Mouse (Mus musculus) left cerebral cortex, postnatal 10 days (tissue): ENCODE measurements around the gene Prph. TPM values are rescaled to one million over a fixed set of nuclear protein-coding genes. Genes with fewer than 3 reads are reported as not detected.

Source experiments
- DNase-seq, 2 experiments: peaks; one replicate each; pipeline ENCODE4 v3.0.0; 2021 to 2022; ENCODE audit warnings: low spot score in 2 of 2, mixed read lengths in 1 of 2; ENCODE audit errors: extremely low spot score in 1 of 2
- intact Hi-C: fragments of 180-260 bp; cut with DNase I; formaldehyde crosslinking; loops from one replicate; pipeline ENCODE4 v1.15.1; 2025
- microRNA-seq: library from miRNA; unstranded; fragments of <30 nt; microRNA quantifications from one replicate; pipeline ENCODE4 v1.2.0, GENCODE M21; 2022
- total RNA-seq, 2 experiments: library from RNA; stranded (reverse); gene quantifications; 2 replicates each; pipeline ENCODE4 v1.2.3; 2021

The Prph gene
- total RNA-seq, 2 experiments from 2014 or later: 5.5 to 5.9 TPM

- DNase-seq: peak in 1 of 2 experiments; percentile 59
- intact Hi-C loops: no loop called here
These were observed 38.6 kb downstream of the Prph start for GRCm38 (mm10) chr15:99093291-99094258.

- intact Hi-C loops: no loop called here
These were observed 39.8 kb downstream of the Prph start for GRCm38 (mm10) chr15:99094631-99095270.

GRCm38 (mm10) chr15:99095356-99095755 lies 40.4 kb downstream of the Prph start:
- DNase-seq: no peak
- intact Hi-C loops: no loop called here

More at GRCm38 (mm10) chr15:99094631-99095270, 39.8 kb downstream of the Prph start:
- peak in 1 of 2 experiments; percentile 63 for DNase-seq

GRCm38 (mm10) chr15:99096061-99096793 lies 41.3 kb downstream of the Prph start:
- DNase-seq: no peak
- intact Hi-C loops: no loop called here

DNA sequence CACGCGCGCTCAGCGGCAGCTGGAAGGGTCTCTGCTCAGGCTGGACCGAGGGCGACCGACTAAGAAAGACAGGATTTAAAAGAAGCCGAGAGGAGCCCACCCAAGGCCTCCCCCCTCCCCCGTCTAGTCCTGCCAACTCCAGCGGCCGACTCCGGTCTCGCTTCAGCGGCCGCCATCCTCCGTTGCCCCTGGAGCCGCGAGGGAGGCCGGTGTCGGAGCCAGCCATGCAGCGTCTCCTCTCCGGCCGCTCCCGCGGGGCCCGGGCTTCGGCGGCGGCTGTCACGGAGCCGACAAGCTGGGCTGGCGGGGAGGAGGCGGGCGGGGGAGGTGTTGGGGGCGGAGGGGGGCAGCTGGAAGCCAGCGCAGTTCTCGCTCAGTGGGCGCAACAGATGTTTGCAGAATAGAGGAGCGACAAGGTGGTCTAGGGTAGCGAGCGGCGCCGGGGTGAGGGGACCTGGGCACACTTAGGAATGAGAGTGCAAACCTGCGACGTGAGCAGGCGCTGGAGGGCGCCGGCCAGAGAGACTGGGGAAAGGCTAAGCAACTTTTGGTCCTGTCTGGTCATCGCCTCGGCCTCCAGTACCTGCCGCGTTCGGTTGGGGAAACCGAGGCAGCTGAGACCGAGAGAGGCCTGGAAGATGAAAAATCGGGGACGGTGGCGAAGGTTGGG lies 42.0 kb downstream of the Prph start:
- peak in 1 of 2 experiments; percentile 65 for DNase-seq
- intact Hi-C loops: no loop called here

GRCm38 (mm10) chr15:99097840-99098492 lies 43.0 kb downstream of the Prph start:
- DNase-seq: no peak
- intact Hi-C loops: no loop called here

- intact Hi-C loops: no loop called here
- DNase-seq: no peak
These were observed 43.5 kb downstream of the Prph start for GRCm38 (mm10) chr15:99098493-99098861.

GRCm38 (mm10) chr15:99099139-99099556 lies 44.2 kb downstream of the Prph start:
- intact Hi-C loops: no loop called here
- peak in 1 of 2 experiments; percentile 67 for DNase-seq

DNA sequence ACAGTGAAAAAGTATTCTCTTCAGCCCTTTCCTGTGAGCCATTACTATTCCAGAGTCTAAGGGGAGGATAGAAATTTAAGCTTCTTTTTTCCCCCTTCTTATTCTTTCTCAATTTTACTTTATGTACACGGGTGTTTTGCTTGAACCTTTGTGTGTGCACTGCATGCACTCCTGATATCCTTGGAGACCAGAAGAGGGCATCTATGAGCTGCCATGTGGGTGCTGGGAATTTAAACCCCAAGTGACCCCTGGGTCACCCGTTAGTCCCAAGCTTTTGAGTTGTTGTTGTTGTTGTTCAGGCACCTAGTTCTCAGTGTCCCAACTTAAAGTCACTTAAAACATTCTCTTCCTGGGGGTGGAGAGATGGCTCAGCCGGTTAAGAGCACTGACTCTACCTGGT lies 45.0 kb downstream of the Prph start:
- DNase-seq: no peak
- intact Hi-C loops: no loop called here

DNA sequence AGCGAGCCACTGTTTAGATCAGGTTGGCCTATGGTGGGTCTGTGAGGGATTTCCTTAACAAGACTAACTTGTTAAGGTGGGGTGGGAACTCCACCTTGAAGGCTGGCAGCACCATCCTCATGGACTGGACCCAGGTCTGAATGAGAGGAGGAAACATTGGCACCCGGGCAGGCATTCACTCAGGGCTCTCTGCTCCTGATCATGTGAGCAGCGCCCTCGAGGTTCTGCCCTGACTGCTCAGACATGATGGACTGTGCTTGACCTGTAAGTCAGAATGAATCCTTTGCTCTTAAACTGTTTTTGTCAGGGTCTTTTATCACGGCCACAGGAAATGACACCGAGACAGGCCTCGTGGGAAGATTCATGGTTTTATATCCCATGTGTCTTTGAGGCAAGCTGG lies 50.3 kb downstream of the Prph start:
- intact Hi-C loops: no loop called here
- no peak for DNase-seq

DNA sequence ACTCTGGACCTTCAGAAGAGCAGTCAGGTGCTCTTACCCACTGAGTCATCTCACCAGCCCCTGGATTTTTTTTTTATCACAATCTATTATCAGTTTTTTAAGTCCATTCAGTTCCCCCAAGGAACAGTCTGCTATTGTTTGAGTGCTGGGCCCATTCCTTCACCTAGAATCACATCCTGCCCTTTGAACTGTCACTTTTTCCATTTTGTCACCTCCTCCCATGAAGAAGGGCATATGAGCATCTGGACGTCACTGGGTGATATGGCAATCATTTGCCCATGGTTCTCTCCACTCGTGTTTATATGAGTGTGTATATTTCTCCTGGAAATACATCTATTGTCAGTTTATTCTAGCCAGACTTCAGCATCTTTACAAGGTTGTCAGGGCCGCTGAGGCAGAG lies 52.9 kb downstream of the Prph start:
- intact Hi-C loops: no loop called here
- DNase-seq: no peak

Small RNA genes lying within 50 kb of the gene (microRNA-seq; reads per million reads assigned to microRNA genes)
- not detected for gene Mir6960

Other genes with a start within 250 kb of the Prph start
- gene Ddn, start 245.7 kb upstream of the Prph start, total RNA-seq: 100 to 1,000 TPM; 285 to 294 TPM
- 10 to 100 TPM; 41.7 to 44.6 TPM for gene Prkag1, start 223.7 kb upstream of the Prph start, total RNA-seq
- gene Kmt2d, start 184.0 kb upstream of the Prph start, total RNA-seq: 10 to 100 TPM; 62.4 to 64.3 TPM
- gene Rhebl1, start 160.6 kb upstream of the Prph start, total RNA-seq: 10 to 100 TPM; 11.2 to 14.1 TPM
- gene Dhh, start 156.6 kb upstream of the Prph start, total RNA-seq: under 1 TPM; 0.16 to 0.47 TPM
- 10 to 100 TPM; 15.4 to 21.6 TPM for gene Lmbr1l, start 136.9 kb upstream of the Prph start, total RNA-seq
- 1,000 to 10,000 TPM in 1 of 2 experiments, 100 to 1,000 TPM in 1; 986 to 1,032 TPM for gene Tuba1b, start 120.6 kb upstream of the Prph start, total RNA-seq
- gene Gm49450, start 101.6 kb upstream of the Prph start, total RNA-seq: not detected
- 1,000 to 10,000 TPM; 4,375 to 4,691 TPM for gene Tuba1a, start 101.5 kb upstream of the Prph start, total RNA-seq
- gene Tuba1c, start 25.3 kb upstream of the Prph start, total RNA-seq: 100 to 1,000 TPM; 255 to 292 TPM
- 1 to 10 TPM; 1.4 to 2.2 TPM for gene Troap, start 19.4 kb downstream of the Prph start, total RNA-seq
- gene C1ql4, start 32.6 kb downstream of the Prph start, total RNA-seq: not detected
- not detected for gene Dnajc22, start 38.0 kb downstream of the Prph start, total RNA-seq
- 10 to 100 TPM; 34.4 to 36.4 TPM for gene Spats2, start 70.7 kb downstream of the Prph start, total RNA-seq
- 100 to 1,000 TPM; 132 to 134 TPM for gene Kcnh3, start 169.7 kb downstream of the Prph start, total RNA-seq
- 100 to 1,000 TPM; 116 to 127 TPM for gene Mcrs1, start 196.8 kb downstream of the Prph start, total RNA-seq
- gene Prpf40b, start 239.9 kb downstream of the Prph start, total RNA-seq: 100 to 1,000 TPM; 101 to 105 TPM
- gene Fam186b, start 240.7 kb downstream of the Prph start, total RNA-seq: 1 to 10 TPM; 1.4 to 1.5 TPM